Mouse (Mus musculus) lung, postnatal 0 days (tissue): ENCODE measurements around the gene Ltv1. TPM values are rescaled to one million over a fixed set of nuclear protein-coding genes. Genes with fewer than 3 reads are reported as not detected.
A peak's percentile ranks its signal among the peaks of the same experiment; 100 is the strongest.

Experiments used
- ATAC-seq: fragments of 200-750 bp; cut with Nextera tagmentation; 2 replicates; pipeline ENCODE4 v1.8.0; 2017; ENCODE audit warnings: moderate library complexity
- DNase-seq: peaks from one replicate; pipeline ENCODE4 v3.0.0-alpha.2; 2016; ENCODE audit warnings: low spot score
- H3K27ac ChIP-seq: fragments of 300-500 bp; sonication (generic); 2 replicates; pipeline ENCODE4 v1.5.1; 2014; ENCODE audit warnings: antibody characterized with exemption, mild to moderate bottlenecking, low read length, mixed read lengths
- H3K27me3 ChIP-seq: fragments of 300-500 bp; sonication (generic); replicated peaks from 2 replicates; pipeline ENCODE4 v1.6.1; 2014; ENCODE audit warnings: low read length, mixed read lengths; ENCODE audit not compliant: insufficient read depth
- H3K36me3 ChIP-seq: fragments of 300-500 bp; sonication (generic); 2 replicates; pipeline ENCODE4 v1.6.1; 2014; ENCODE audit warnings: low read length, mixed read lengths; ENCODE audit not compliant: insufficient read depth
- H3K4me1 ChIP-seq: fragments of 300-500 bp; sonication (generic); 2 replicates; pipeline ENCODE4 v1.6.1; 2014; ENCODE audit warnings: antibody characterized with exemption, low read depth, low read length, mixed read lengths; ENCODE audit not compliant: insufficient read depth
- H3K4me2 ChIP-seq: fragments of 300-500 bp; sonication (generic); replicated peaks from 2 replicates; pipeline ENCODE4 v1.6.1; 2014; ENCODE audit warnings: low read depth, mild to moderate bottlenecking, low read length, moderate library complexity, mixed read lengths
- H3K4me3 ChIP-seq: fragments of 300-500 bp; sonication (generic); 2 replicates; pipeline ENCODE4 v1.5.1; 2014; ENCODE audit warnings: low read depth, low read length
- H3K9ac ChIP-seq: fragments of 300-500 bp; sonication (generic); replicated peaks from 2 replicates; pipeline ENCODE4 v1.6.1; 2014; ENCODE audit warnings: low read depth, mild to moderate bottlenecking
- H3K9me3 ChIP-seq: fragments of 300-500 bp; sonication (generic); 2 replicates; pipeline ENCODE4 v1.6.1; 2016; ENCODE audit warnings: low read length, mixed read lengths
- CTCF ChIP-seq: IDR thresholded peaks from 2 replicates; pipeline ENCODE4 v1.5.1; 2016; ENCODE audit warnings: antibody characterized with exemption, mild to moderate bottlenecking
- EP300 ChIP-seq: IDR thresholded peaks from 2 replicates; pipeline ENCODE4 v1.6.1; 2016; ENCODE audit warnings: antibody characterized with exemption, mild to moderate bottlenecking, control low read depth
- WGBS: fragments of 180-500 bp; shearing (Covaris S2); extraction: QIAGEN DNeasy Blood & Tissue Kit; methylation state at CpG from one replicate; pipeline ENCODE4 v1.1.7; 2014; 5-methylcytosine and 5-hydroxymethylcytosine counted together
- polyA plus RNA-seq: library from polyadenylated mRNA; unstranded; fragments of >200 nt; fragmentation: Nextera tagmentation; extraction: Ambion mirVana; gene quantifications from 2 replicates; pipeline ENCODE4 v1.2.1, GENCODE M21; 2015

The Ltv1 gene
- 32.2 and 33.1 TPM in 2 replicates for polyA plus RNA-seq

DNA sequence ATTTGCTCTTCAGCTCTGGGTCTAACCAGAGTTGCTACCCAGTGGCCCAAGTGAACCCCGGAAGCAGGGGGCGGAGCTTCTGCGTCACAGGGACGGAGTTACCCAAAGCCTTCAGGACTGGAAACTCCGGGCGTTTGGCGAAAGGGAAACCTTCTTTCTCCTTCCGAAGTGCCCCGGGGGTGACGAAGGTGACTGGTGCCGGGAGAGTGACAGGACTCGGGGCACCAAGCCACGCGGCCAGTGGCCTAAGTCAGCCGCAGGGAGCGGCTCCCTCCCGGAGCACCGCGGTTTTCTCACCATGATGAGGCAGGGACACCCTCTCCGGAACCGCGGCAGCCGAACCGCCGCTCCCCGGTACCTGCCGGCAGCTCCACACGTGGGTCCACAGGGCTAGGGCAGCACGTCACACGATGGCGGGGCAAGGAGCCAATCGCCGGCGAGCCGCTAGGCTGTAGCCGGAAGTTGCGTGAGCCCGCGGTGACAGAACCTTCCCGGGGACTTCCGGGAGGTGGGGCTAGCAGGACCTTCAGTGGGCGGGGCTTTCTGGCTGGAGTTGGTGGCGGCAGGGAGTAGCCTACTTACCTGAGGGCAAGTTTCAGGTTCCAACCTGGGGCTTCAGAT is at the start of gene Ltv1:
Gene Ltv1 (minus strand): TSS at position 438 of the 621 bp plus-strand sequence.
- Histone ChIP-seq H3K4me1 (0 out of 2 replicates have a peak, but pooled peaks cover 4% of the 10 kb centered on the region), H3K27ac (peak within 1 kb of the TSS; percentile 95), H3K9ac (peak within 1 kb of the TSS; percentile 73), H3K36me3 (no peaks in the 10 kb centered on the region), H3K27me3 (no peaks in the 10 kb centered on the region), H3K4me2 (peak within 1 kb of the TSS; percentile 81), H3K4me3 (peak within 1 kb of the TSS; percentile 90), H3K9me3 (no peaks in the 10 kb centered on the region)
- ATAC-seq (peak; percentile 100), DNase-seq (peak; percentile 98)
- TF ChIP-seq EP300 = no peak
- 0 out of 2 replicates have a peak, but pooled peaks have one; percentile 10 for TF ChIP-seq CTCF
- under 1% methylated on average over 43 of the region's 43 CpGs for WGBS

DNA sequence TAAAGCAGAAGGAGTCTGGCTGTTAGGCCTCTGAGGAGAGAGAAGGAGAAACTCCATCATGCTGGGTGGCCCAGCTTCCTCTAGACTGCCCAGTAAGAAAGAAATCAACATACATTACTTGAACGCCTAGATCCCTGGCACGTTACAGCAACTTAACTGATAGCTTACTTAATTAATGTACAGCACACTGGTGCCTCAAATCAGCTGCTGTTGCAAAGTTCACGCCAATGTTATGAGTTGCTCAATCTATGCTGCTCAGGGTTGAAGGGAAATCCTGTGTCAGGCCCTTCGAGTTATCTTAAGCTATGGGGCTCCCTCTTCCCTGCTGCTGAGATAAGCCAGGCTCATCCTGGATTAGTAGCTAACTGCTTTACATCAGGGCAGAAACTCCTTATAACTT is 47.5 kb upstream of the Ltv1 start:
- no peaks in the 10 kb centered on the region for H3K27me3 ChIP-seq
- ATAC-seq = no peak
- no peak overlapping the region for H3K4me3 ChIP-seq
- H3K36me3 ChIP-seq = 0 out of 2 replicates have a peak, but pooled peaks cover 7% of the 10 kb centered on the region
- H3K4me1 ChIP-seq = no peaks in the 10 kb centered on the region
- no peak for DNase-seq
- no peak overlapping the region for H3K27ac ChIP-seq
- no peaks in the 10 kb centered on the region for H3K9me3 ChIP-seq
- 50% methylated on average over 4 of the region's 4 CpGs for WGBS
- TF ChIP-seq EP300 (no peak), CTCF (no peak)
- no peak overlapping the region for H3K4me2 ChIP-seq
- no peak overlapping the region for H3K9ac ChIP-seq

DNA sequence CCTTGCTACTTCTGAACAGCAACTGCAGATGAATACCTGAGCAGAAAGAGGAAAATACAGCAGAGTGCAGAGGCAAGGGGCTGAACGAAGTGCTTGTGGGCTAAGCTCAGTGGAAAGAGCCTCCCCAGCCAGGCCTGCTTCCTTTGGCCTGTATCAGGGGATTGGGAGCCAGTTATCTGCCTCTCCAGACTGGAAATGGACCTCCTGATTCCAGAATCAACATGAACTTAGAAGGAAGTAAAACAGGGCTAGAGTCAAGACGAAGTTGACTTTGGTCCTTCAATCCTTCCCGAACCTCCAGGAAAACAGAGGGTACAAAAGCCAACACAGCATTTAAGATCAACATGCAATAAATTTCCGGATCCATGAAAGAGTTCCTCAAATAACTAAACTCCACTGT is 45.2 kb upstream of the Ltv1 start:
- Histone ChIP-seq H3K27me3 (no peaks in the 10 kb centered on the region), H3K9me3 (no peaks in the 10 kb centered on the region), H3K36me3 (0 out of 2 replicates have a peak, but pooled peaks cover 7% of the 10 kb centered on the region), H3K4me1 (no peaks in the 10 kb centered on the region), H3K4me3 (no peak overlapping the region), H3K4me2 (no peak overlapping the region), H3K27ac (no peak overlapping the region), H3K9ac (no peak overlapping the region)
- WGBS = 92% methylated on average over 4 of the region's 4 CpGs
- DNase-seq (no peak), ATAC-seq (no peak)
- TF ChIP-seq CTCF = no peak
- TF ChIP-seq EP300 = no peak

GRCm38 (mm10) chr10:13236866-13237265 is 43.9 kb upstream of the Ltv1 start:
- H3K4me3 ChIP-seq = no peak overlapping the region
- DNase-seq (no peak), ATAC-seq (no peak)
- H3K27me3 ChIP-seq = no peaks in the 10 kb centered on the region
- H3K36me3 ChIP-seq = 0 out of 2 replicates have a peak, but pooled peaks cover 7% of the 10 kb centered on the region
- no peak overlapping the region for H3K4me2 ChIP-seq
- H3K27ac ChIP-seq = no peak overlapping the region
- H3K9me3 ChIP-seq = no peaks in the 10 kb centered on the region
- H3K4me1 ChIP-seq = no peaks in the 10 kb centered on the region
- TF ChIP-seq EP300 (no peak), CTCF (no peak)
- no peak overlapping the region for H3K9ac ChIP-seq
- 81% methylated on average over 5 of the region's 5 CpGs for WGBS

GRCm38 (mm10) chr10:13234503-13234902 is 41.5 kb upstream of the Ltv1 start:
- Histone ChIP-seq H3K9ac (no peak overlapping the region), H3K4me1 (no peaks in the 10 kb centered on the region), H3K36me3 (peaks cover 13% of the 10 kb centered on the region), H3K27me3 (no peaks in the 10 kb centered on the region), H3K9me3 (no peaks in the 10 kb centered on the region), H3K27ac (no peak overlapping the region), H3K4me3 (no peak overlapping the region), H3K4me2 (no peak overlapping the region)
- TF ChIP-seq EP300 (no peak), CTCF (no peak)
- 41% methylated on average over 3 of the region's 3 CpGs for WGBS
- peak; percentile 57 for ATAC-seq
- DNase-seq = peak; percentile 31

GRCm38 (mm10) chr10:13233941-13234340 is 41.0 kb upstream of the Ltv1 start:
- Histone ChIP-seq H3K9ac (no peak overlapping the region), H3K4me1 (no peaks in the 10 kb centered on the region), H3K9me3 (no peaks in the 10 kb centered on the region), H3K4me3 (no peak overlapping the region), H3K27ac (no peak overlapping the region), H3K36me3 (peaks cover 9% of the 10 kb centered on the region), H3K4me2 (no peak overlapping the region), H3K27me3 (no peaks in the 10 kb centered on the region)
- DNase-seq = no peak
- TF ChIP-seq CTCF = no peak
- TF ChIP-seq EP300 = no peak
- WGBS = 88% methylated on average over 10 of the region's 10 CpGs
- no peak for ATAC-seq
